Mouse (Mus musculus) lung, postnatal 0 days (tissue): ENCODE measurements around the gene Mfsd9.

Experiments used
- CTCF ChIP-seq: IDR thresholded peaks from 2 replicates; pipeline ENCODE4 v1.5.1; 2016; ENCODE audit warnings: antibody characterized with exemption, mild to moderate bottlenecking
- EP300 ChIP-seq: IDR thresholded peaks from 2 replicates; pipeline ENCODE4 v1.6.1; 2016; ENCODE audit warnings: antibody characterized with exemption, mild to moderate bottlenecking, control low read depth

- no peak for TF ChIP-seq CTCF
- no peak for TF ChIP-seq EP300
Measured at GRCm38 (mm10) chr1:40830712-40831507, 40.4 kb upstream of the Mfsd9 start.
